Mouse (Mus musculus) CH12.LX (cell line): ENCODE measurements at regions not wholly inside any gene's neighbourhood (a gene's known extent, or its start where the extent isn't known, plus 50 kb on each side); places are given as distances from the start of the nearest gene placed in this dataset.
A peak's percentile ranks its signal among the peaks of the same experiment; 100 is the strongest.

Experiments
- DNase-seq: peaks from one replicate; pipeline ENCODE4 v3.0.0-alpha.2; 2013; ENCODE audit errors: extremely low read depth
- H3K27ac ChIP-seq: 2 replicates; pipeline ENCODE4 v1.5.1; 2012; ENCODE audit warnings: low read depth, mild to moderate bottlenecking, control low read depth, moderate library complexity; ENCODE audit not compliant: insufficient read depth
- H3K27me3 ChIP-seq: replicated peaks from 2 replicates; pipeline ENCODE3; 2012; ENCODE audit warnings: inconsistent platforms
- H3K36me3 ChIP-seq, 2 experiments: replicated peaks in 1 of 2; 2 replicates each; pipeline versions ENCODE3 to v1.6.1; 2012; ENCODE audit warnings: inconsistent platforms in 1 of 2, low read length in 1 of 2, mild to moderate bottlenecking in 1 of 2, mixed read lengths in 1 of 2, moderate library complexity in 1 of 2; ENCODE audit not compliant: control insufficient read depth in 1 of 2, insufficient read depth in 1 of 2
- H3K4me1 ChIP-seq, 2 experiments: 2 replicates each; pipeline ENCODE4 v1.6.1; 2012; ENCODE audit warnings: inconsistent platforms in 1 of 2, moderate library complexity in 1 of 2; ENCODE audit not compliant: insufficient read depth in 2 of 2, control insufficient read depth in 1 of 2
- H3K4me2 ChIP-seq: 2 replicates; pipeline ENCODE4 v1.6.1; 2012; ENCODE audit warnings: low read depth, mild to moderate bottlenecking, control low read depth; ENCODE audit not compliant: poor library complexity, insufficient read depth, severe bottlenecking
- H3K4me3 ChIP-seq, 3 experiments: fragments of 150-350 bp in 1 of 3; sonication (generic) in 1 of 3; replicated peaks in 1 of 3; 2 replicates each; pipeline versions ENCODE3 to v1.5.1; 2011 to 2012; ENCODE audit warnings: low read depth in 2 of 3, low read length in 2 of 3, mild to moderate bottlenecking in 2 of 3, moderate library complexity in 2 of 3, control low read depth in 1 of 3, improper control_type of control experiment in 1 of 3, inconsistent platforms in 1 of 3, mixed read lengths in 1 of 3; ENCODE audit not compliant: poor library complexity in 1 of 3
- H3K79me2 ChIP-seq: replicated peaks from 2 replicates; pipeline ENCODE4 v1.6.1; 2012; ENCODE audit warnings: mild to moderate bottlenecking, moderate library complexity; ENCODE audit not compliant: control insufficient read depth, poor library complexity, insufficient read depth, severe bottlenecking; ENCODE audit errors: extremely low read depth
- H3K9ac ChIP-seq: 2 replicates; pipeline ENCODE4 v1.6.1; 2012; ENCODE audit warnings: low read depth, mild to moderate bottlenecking, control low read depth, moderate library complexity; ENCODE audit not compliant: insufficient read depth
- H3K9me3 ChIP-seq: replicated peaks from 2 replicates; pipeline ENCODE3; 2012; ENCODE audit warnings: low read length, inconsistent platforms, mixed read lengths
- CTCF ChIP-seq, 2 experiments: IDR thresholded peaks in 1 of 2; conservative IDR thresholded peaks in 1 of 2; 2 replicates each; pipeline ENCODE4 v1.5.1; 2011 to 2012; ENCODE audit warnings: low read depth in 2 of 2, low read length in 2 of 2, improper control_type of control experiment in 1 of 2, inconsistent platforms in 1 of 2, mild to moderate bottlenecking in 1 of 2, moderate library complexity in 1 of 2
- GABPA ChIP-seq: IDR thresholded peaks from 2 replicates; pipeline ENCODE4 v1.6.1; 2012; ENCODE audit warnings: low read depth, low read length, improper control_type of control experiment, inconsistent platforms; ENCODE audit not compliant: insufficient replicate concordance
- HCFC1 ChIP-seq: IDR thresholded peaks from 2 replicates; pipeline ENCODE4 v1.6.1; 2012; ENCODE audit warnings: low read depth, mild to moderate bottlenecking, inconsistent platforms, low read length, improper control_type of control experiment
- JUN ChIP-seq: IDR thresholded peaks from 2 replicates; pipeline ENCODE4 v1.6.1; 2011; ENCODE audit warnings: low read depth, mild to moderate bottlenecking, low read length, improper control_type of control experiment, moderate library complexity; ENCODE audit not compliant: insufficient read depth
- MAX ChIP-seq: IDR thresholded peaks from 2 replicates; pipeline ENCODE4 v1.6.1; 2011; ENCODE audit warnings: low read length, improper control_type of control experiment
- MEF2A ChIP-seq: IDR thresholded peaks from 2 replicates; pipeline ENCODE4 v1.6.1; 2014; ENCODE audit warnings: low read depth, mild to moderate bottlenecking, inconsistent platforms, low read length, improper control_type of control experiment, borderline replicate concordance
- NRF1 ChIP-seq: IDR thresholded peaks from 2 replicates; pipeline ENCODE4 v1.6.1; 2014; ENCODE audit warnings: low read depth, mild to moderate bottlenecking, inconsistent platforms, low read length, improper control_type of control experiment, moderate library complexity
- POLR2A ChIP-seq: IDR thresholded peaks from 2 replicates; pipeline ENCODE4 v1.6.1; 2011; ENCODE audit warnings: low read depth, mild to moderate bottlenecking, improper control_type of control experiment, low read length
- POLR2AphosphoS2 ChIP-seq: IDR thresholded peaks from 2 replicates; pipeline ENCODE4 v1.6.1; 2011; ENCODE audit warnings: low read depth, low read length, improper control_type of control experiment
- RAD21 ChIP-seq: IDR thresholded peaks from 2 replicates; pipeline ENCODE4 v1.6.1; 2011; ENCODE audit warnings: low read depth, mild to moderate bottlenecking, low read length, improper control_type of control experiment, moderate library complexity
- SIN3A ChIP-seq: IDR thresholded peaks from 2 replicates; pipeline ENCODE4 v1.6.1; 2012; ENCODE audit warnings: low read length, improper control_type of control experiment, inconsistent platforms
- SMC3 ChIP-seq: IDR thresholded peaks from 2 replicates; pipeline ENCODE4 v1.6.1; 2011; ENCODE audit warnings: low read depth, low read length, improper control_type of control experiment
- TBP ChIP-seq: conservative IDR thresholded peaks from 2 replicates; pipeline ENCODE4 v1.6.1; 2011; ENCODE audit warnings: low read depth, low read length, improper control_type of control experiment
- USF1 ChIP-seq: IDR thresholded peaks from 2 replicates; pipeline ENCODE4 v1.6.1; 2014; ENCODE audit warnings: low read depth, mild to moderate bottlenecking, inconsistent platforms, low read length, improper control_type of control experiment
- USF2 ChIP-seq: conservative IDR thresholded peaks from 2 replicates; pipeline ENCODE4 v1.6.1; 2011; ENCODE audit warnings: low read depth, low read length, improper control_type of control experiment
- ZMIZ1 ChIP-seq: IDR thresholded peaks from 2 replicates; pipeline ENCODE4 v1.6.1; 2012; ENCODE audit warnings: low read depth, mild to moderate bottlenecking, inconsistent platforms, low read length, improper control_type of control experiment
- ZNF384 ChIP-seq: IDR thresholded peaks from 2 replicates; pipeline ENCODE4 v1.6.1; 2012; ENCODE audit warnings: low read depth, low read length, improper control_type of control experiment, inconsistent platforms
- dilution Hi-C: fragments of 300-500 bp; cut with MboI; formaldehyde crosslinking; loops from 2 replicates; pipeline ENCODE4 v1.14.3; 2020; ENCODE audit warnings: low sequenced_read_pairs; ENCODE audit not compliant: extremely low pct_unique_long_range_greater_than_20kb, extremely low pct_ligation_motif_present
- in situ Hi-C: fragments of 300-500 bp; cut with MboI; formaldehyde crosslinking; loops from 3 replicates; pipeline ENCODE4 v1.14.3; 2019; ENCODE audit warnings: low sequenced_read_pairs, low pct_ligation_motif_present, low pct_unique_long_range_greater_than_20kb, mixed read lengths

DNA sequence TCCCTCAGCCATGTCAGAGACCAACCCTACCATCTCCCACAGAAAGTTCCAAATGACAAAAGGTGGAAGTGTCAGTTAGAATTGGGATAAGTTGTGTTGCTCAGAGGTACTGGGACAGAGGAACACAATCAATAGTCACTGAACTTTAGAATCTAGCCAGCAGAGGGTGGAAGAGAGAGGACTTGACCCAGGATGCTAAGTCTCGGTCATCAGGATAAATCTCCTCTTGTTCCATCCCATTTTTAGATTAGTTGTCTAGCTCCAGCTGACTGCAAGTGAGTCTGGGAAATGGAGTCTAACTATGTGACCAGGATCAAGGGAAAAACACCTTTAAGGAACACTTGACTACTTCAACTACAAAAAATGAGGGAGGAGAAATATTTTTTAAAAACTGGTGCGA, 91.5 kb downstream of the Fam84b start:
- dilution Hi-C loops: no loop called here
- no peak overlapping the region for H3K4me2 ChIP-seq

GRCm38 (mm10) chr15:60760015-60760437, 93.6 kb downstream of the Fam84b start:
- peak; percentile 55 for DNase-seq
- Histone ChIP-seq H3K9ac (no peak overlapping the region), H3K4me3 (no peak overlapping the region), H3K4me1 (peaks cover 0 to 6% of the 10 kb centered on the region in 2 experiments; a peak in 1 of 4 replicates), H3K36me3 (no peaks in the 10 kb centered on the region), H3K79me2 (no peaks in the 10 kb centered on the region), H3K9me3 (no peaks in the 10 kb centered on the region), H3K27ac (no peak overlapping the region), H3K4me2 (no peak overlapping the region), H3K27me3 (no peaks in the 10 kb centered on the region)
- in situ Hi-C loops: no loop called here
- dilution Hi-C loops: no loop called here
- TF ChIP-seq USF2: peak; percentile 42
- TF ChIP-seq POLR2A: no peak
- TF ChIP-seq GABPA: no peak
- TF ChIP-seq ZMIZ1: no peak
- peak; percentile 70 to 73 for TF ChIP-seq CTCF (conservative IDR thresholded peaks at IDR 0.05 in 1 of 2, IDR thresholded peaks at IDR 0.05 in 1 of 2; ENCODE audit: low read depth in 2 of 2, low read length in 2 of 2)
- TF ChIP-seq JUN: no peak
- no peak for TF ChIP-seq NRF1
- no peak for TF ChIP-seq POLR2AphosphoS2
- no peak for TF ChIP-seq ZNF384
- TF ChIP-seq USF1: peak; percentile 57
- no peak for TF ChIP-seq SIN3A
- peak; percentile 40 for TF ChIP-seq RAD21
- no peak for TF ChIP-seq TBP
- TF ChIP-seq SMC3: peak; percentile 37; the same call in 1 of the 2 replicates
- TF ChIP-seq MAX: 0 out of 2 replicates have a peak, but pooled peaks have one; percentile 37

More for the DNA sequence above, 91.5 kb downstream of the Fam84b start:
- DNase-seq: peak; percentile 17
- TF ChIP-seq MEF2A (no peak), SMC3 (peak; percentile 43), CTCF (conservative IDR thresholded peaks at IDR 0.05 in 1 of 2, IDR thresholded peaks at IDR 0.05 in 1 of 2; ENCODE audit: low read depth in 2 of 2, low read length in 2 of 2) (peak in 1 of 2 experiments; percentile 48; a peak in 2 of 4 replicates), HCFC1 (no peak), RAD21 (peak; percentile 32)
- Histone ChIP-seq H3K4me3 (no peak overlapping the region), H3K36me3 (no peaks in the 10 kb centered on the region), H3K9ac (no peak overlapping the region), H3K79me2 (no peaks in the 10 kb centered on the region), H3K9me3 (no peaks in the 10 kb centered on the region), H3K4me1 (peaks cover 0 to 6% of the 10 kb centered on the region in 2 experiments; a peak in 1 of 4 replicates), H3K27ac (no peak overlapping the region), H3K27me3 (no peaks in the 10 kb centered on the region)
- in situ Hi-C loops: no loop called here
